Mouse (Mus musculus) heart, adult 2 months (tissue): ENCODE data around the gene Trim2. TPM values are rescaled to one million over a fixed set of nuclear protein-coding genes. Genes with fewer than 3 reads are reported as not detected.

Source experiments
- DNase-seq, 2 experiments: peaks; one replicate each; pipeline ENCODE4 v3.0.0; 2021
- H3K27ac ChIP-seq: fragments of 200-600 bp; 2 replicates; pipeline ENCODE4 v1.8.1; 2022
- H3K27me3 ChIP-seq: fragments of 200-500 bp; 2 replicates; pipeline ENCODE4 v1.6.1; 2012; ENCODE audit warnings: mild to moderate bottlenecking, low read length, inconsistent platforms, mixed read lengths; ENCODE audit not compliant: control insufficient read depth, insufficient read depth
- H3K36me3 ChIP-seq: fragments of 200-500 bp; 2 replicates; pipeline ENCODE4 v1.6.1; 2012; ENCODE audit warnings: low read length, inconsistent platforms; ENCODE audit not compliant: control insufficient read depth, insufficient read depth
- H3K4me1 ChIP-seq: fragments of 200-500 bp; 2 replicates; pipeline ENCODE4 v1.6.1; 2011; ENCODE audit warnings: low read length; ENCODE audit not compliant: control insufficient read depth, insufficient read depth
- H3K4me3 ChIP-seq: fragments of 200-600 bp; 2 replicates; pipeline ENCODE4 v1.8.1; 2022
- H3K79me2 ChIP-seq: fragments of 200-500 bp; replicated peaks from 2 replicates; pipeline ENCODE4 v1.6.1; 2012; ENCODE audit warnings: mild to moderate bottlenecking, inconsistent platforms, low read length, moderate library complexity, mixed read lengths; ENCODE audit not compliant: control insufficient read depth, insufficient read depth
- H3K9ac ChIP-seq: fragments of 200-500 bp; 2 replicates; pipeline ENCODE4 v1.6.1; 2012; ENCODE audit warnings: low read depth, mild to moderate bottlenecking, control low read depth, inconsistent platforms, low read length, mixed read lengths
- CTCF ChIP-seq: fragments of 200-600 bp; IDR thresholded peaks from 2 replicates; pipeline ENCODE4 v1.8.1; 2022; ENCODE audit warnings: antibody characterized with exemption, mild to moderate bottlenecking, moderate library complexity
- EP300 ChIP-seq: fragments of 200-500 bp; IDR thresholded peaks from 2 replicates; pipeline ENCODE4 v1.6.1; 2011; ENCODE audit warnings: low read depth, low read length, control low read depth; ENCODE audit not compliant: insufficient read depth
- POLR2A ChIP-seq: fragments of 200-500 bp; IDR thresholded peaks from 2 replicates; pipeline ENCODE4 v1.6.1; 2011; ENCODE audit warnings: mild to moderate bottlenecking, low read depth, low read length, control low read depth; ENCODE audit not compliant: insufficient read depth
- WGBS: fragments of 180-500 bp; shearing (Covaris S2); methylation state at CpG from one replicate; pipeline ENCODE4 v1.1.7; 2018; 5-methylcytosine and 5-hydroxymethylcytosine counted together
- intact Hi-C: fragments of 180-260 bp; cut with DNase I; formaldehyde crosslinking; loops from one replicate; pipeline ENCODE4 v1.15.1; 2025
- polyA plus RNA-seq: library from polyadenylated mRNA; depleted of rRNA; stranded (reverse); fragments of >200 nt; gene quantifications from 2 replicates; pipeline ENCODE4 v1.2.3, GENCODE M21; 2012
- total RNA-seq, 2 experiments: library from RNA; stranded (reverse); gene quantifications; 2 replicates each; pipeline ENCODE4 v1.2.3; 2021

Trim2 gene
- total and polyA plus RNA-seq, 3 experiments = 4.7 to 5.7 (median 5.2) TPM

GRCm38 (mm10) chr3:84169393-84170005 lies 137.2 kb downstream of the Trim2 start:
- Histone ChIP-seq H3K79me2 (no peaks in the 10 kb centered on the region), H3K9ac (no peak overlapping the region), H3K27me3 (no peaks in the 10 kb centered on the region), H3K36me3 (no peaks in the 10 kb centered on the region), H3K4me1 (no peaks in the 10 kb centered on the region), H3K4me3 (no peak overlapping the region), H3K27ac (no peak overlapping the region)
- no peak for DNase-seq
- intact Hi-C loops = no loop called here
- 70% methylated on average over 8 of the region's 8 CpGs for WGBS
- TF ChIP-seq POLR2A (no peak), CTCF (peak; percentile 33), EP300 (no peak)

GRCm38 (mm10) chr3:84168943-84169342 lies 137.7 kb downstream of the Trim2 start:
- TF ChIP-seq EP300 (no peak), CTCF (no peak), POLR2A (no peak)
- Histone ChIP-seq H3K79me2 (no peaks in the 10 kb centered on the region), H3K27ac (no peak overlapping the region), H3K9ac (no peak overlapping the region), H3K36me3 (no peaks in the 10 kb centered on the region), H3K27me3 (no peaks in the 10 kb centered on the region), H3K4me3 (no peak overlapping the region), H3K4me1 (no peaks in the 10 kb centered on the region)
- 85% methylated on average over 6 of the region's 6 CpGs for WGBS
- no peak for DNase-seq
- intact Hi-C loops = no loop called here

- H3K9ac ChIP-seq = no peak overlapping the region
- H3K36me3 ChIP-seq = no peaks in the 10 kb centered on the region
- no peak for DNase-seq
- H3K27me3 ChIP-seq = no peaks in the 10 kb centered on the region
- TF ChIP-seq POLR2A (no peak), EP300 (no peak), CTCF (no peak)
- no peaks in the 10 kb centered on the region for H3K79me2 ChIP-seq
- H3K4me1 ChIP-seq = no peaks in the 10 kb centered on the region
- intact Hi-C loops = no loop called here
- 80% methylated on average over 5 of the region's 5 CpGs for WGBS
- no peak overlapping the region for H3K4me3 ChIP-seq
- H3K27ac ChIP-seq = no peak overlapping the region
Observed at GRCm38 (mm10) chr3:84166073-84166472, 140.6 kb downstream of the Trim2 start.

- H3K9ac ChIP-seq = no peak overlapping the region
- no peaks in the 10 kb centered on the region for H3K4me1 ChIP-seq
- H3K79me2 ChIP-seq = no peaks in the 10 kb centered on the region
- TF ChIP-seq POLR2A (no peak), EP300 (no peak), CTCF (no peak)
- WGBS = 93% methylated on average over 3 of the region's 3 CpGs
- DNase-seq = no peak
- H3K27ac ChIP-seq = no peak overlapping the region
- H3K36me3 ChIP-seq = no peaks in the 10 kb centered on the region
- intact Hi-C loops = no loop called here
- no peaks in the 10 kb centered on the region for H3K27me3 ChIP-seq
- no peak overlapping the region for H3K4me3 ChIP-seq
Observed at GRCm38 (mm10) chr3:84165391-84165790, 141.3 kb downstream of the Trim2 start.

- WGBS = 87% methylated on average over 4 of the region's 4 CpGs
- TF ChIP-seq EP300 (no peak), CTCF (no peak), POLR2A (no peak)
- intact Hi-C loops = loop anchor here (5.0 to 10.0 kb wide), 2 partner anchors 120 to 213 kb away; no protein-coding TSS in a partner anchor
Observed at GRCm38 (mm10) chr3:84157559-84158350, 148.9 kb downstream of the Trim2 start.

GRCm38 (mm10) chr3:84157011-84157410 lies 149.7 kb downstream of the Trim2 start:
- H3K27me3 ChIP-seq = no peaks in the 10 kb centered on the region
- intact Hi-C loops = loop anchor here (5.0 to 10.0 kb wide), 2 partner anchors 120 to 212 kb away; no protein-coding TSS in a partner anchor
- H3K9ac ChIP-seq = no peak overlapping the region
- TF ChIP-seq EP300 = no peak
- TF ChIP-seq POLR2A = no peak
- no peak for TF ChIP-seq CTCF
- no peak for DNase-seq
- no peaks in the 10 kb centered on the region for H3K79me2 ChIP-seq
- H3K4me1 ChIP-seq = no peaks in the 10 kb centered on the region
- no peaks in the 10 kb centered on the region for H3K36me3 ChIP-seq
- H3K27ac ChIP-seq = no peak overlapping the region
- WGBS = 77% methylated on average over 4 of the region's 4 CpGs
- H3K4me3 ChIP-seq = no peak overlapping the region

More at GRCm38 (mm10) chr3:84157559-84158350, 148.9 kb downstream of the Trim2 start:
- H3K4me3 ChIP-seq = no peak overlapping the region
- H3K27me3 ChIP-seq = no peaks in the 10 kb centered on the region
- no peak for DNase-seq
- H3K9ac ChIP-seq = no peak overlapping the region
- no peaks in the 10 kb centered on the region for H3K4me1 ChIP-seq
- H3K79me2 ChIP-seq = no peaks in the 10 kb centered on the region
- no peaks in the 10 kb centered on the region for H3K36me3 ChIP-seq
- no peak overlapping the region for H3K27ac ChIP-seq
